Mouse (Mus musculus) cerebellum, postnatal 36 days (tissue): ENCODE data around the gene Gnai3.

Experiments used
- DNase-seq, 2 experiments: peaks; one replicate each; pipeline ENCODE4 v3.0.0; 2021 to 2022; ENCODE audit warnings: mixed read lengths in 2 of 2

Gene Gnai3

GRCm38 (mm10) chr3:108145534-108146445, at the start of gene Gnai3:
Gnai3 (minus strand) TSS chr3:108146146.
- DNase-seq: peak; percentile 88

GRCm38 (mm10) chr3:108195287-108195686, 49.3 kb upstream of the Gnai3 start:
- DNase-seq: no peak

GRCm38 (mm10) chr3:108193686-108194085, 47.7 kb upstream of the Gnai3 start:
- DNase-seq: no peak

GRCm38 (mm10) chr3:108189897-108190296, 44.0 kb upstream of the Gnai3 start:
- DNase-seq: no peak

- DNase-seq: peak; percentile 42 to 51
Observed at GRCm38 (mm10) chr3:108188716-108189490, 43.0 kb upstream of the Gnai3 start.

GRCm38 (mm10) chr3:108187111-108187795, 41.3 kb upstream of the Gnai3 start:
- peak in 1 of 2 experiments; percentile 16 for DNase-seq

- DNase-seq: peak; percentile 65 to 68
Observed at GRCm38 (mm10) chr3:108186098-108187047, 40.4 kb upstream of the Gnai3 start, which contains the start of gene Amigo1. Amigo1 (plus strand) TSS chr3:108186335.

- DNase-seq: no peak
Observed at GRCm38 (mm10) chr3:108185460-108186097, 39.6 kb upstream of the Gnai3 start.

GRCm38 (mm10) chr3:108184742-108185141, 38.8 kb upstream of the Gnai3 start:
- no peak for DNase-seq

- DNase-seq: no peak
Observed at GRCm38 (mm10) chr3:108180514-108180913, 34.6 kb upstream of the Gnai3 start.

GRCm38 (mm10) chr3:108178756-108179715, 33.1 kb upstream of the Gnai3 start:
- DNase-seq: no peak

- DNase-seq: peak; percentile 48 to 52
Observed at GRCm38 (mm10) chr3:108174672-108175531, 29.0 kb upstream of the Gnai3 start.

GRCm38 (mm10) chr3:108169199-108169598, 23.3 kb upstream of the Gnai3 start:
- DNase-seq: no peak

GRCm38 (mm10) chr3:108167499-108167898, 21.6 kb upstream of the Gnai3 start:
- DNase-seq: no peak

GRCm38 (mm10) chr3:108166486-108167211, 20.7 kb upstream of the Gnai3 start:
- DNase-seq: no peak

- DNase-seq: no peak
Observed at GRCm38 (mm10) chr3:108165532-108166315, 19.8 kb upstream of the Gnai3 start.

GRCm38 (mm10) chr3:108164807-108165206, 18.9 kb upstream of the Gnai3 start:
- DNase-seq: peak; percentile 82 to 88
